13 mouse cellular contexts compared by ENCODE assay signal in the genomic region with DNA sequence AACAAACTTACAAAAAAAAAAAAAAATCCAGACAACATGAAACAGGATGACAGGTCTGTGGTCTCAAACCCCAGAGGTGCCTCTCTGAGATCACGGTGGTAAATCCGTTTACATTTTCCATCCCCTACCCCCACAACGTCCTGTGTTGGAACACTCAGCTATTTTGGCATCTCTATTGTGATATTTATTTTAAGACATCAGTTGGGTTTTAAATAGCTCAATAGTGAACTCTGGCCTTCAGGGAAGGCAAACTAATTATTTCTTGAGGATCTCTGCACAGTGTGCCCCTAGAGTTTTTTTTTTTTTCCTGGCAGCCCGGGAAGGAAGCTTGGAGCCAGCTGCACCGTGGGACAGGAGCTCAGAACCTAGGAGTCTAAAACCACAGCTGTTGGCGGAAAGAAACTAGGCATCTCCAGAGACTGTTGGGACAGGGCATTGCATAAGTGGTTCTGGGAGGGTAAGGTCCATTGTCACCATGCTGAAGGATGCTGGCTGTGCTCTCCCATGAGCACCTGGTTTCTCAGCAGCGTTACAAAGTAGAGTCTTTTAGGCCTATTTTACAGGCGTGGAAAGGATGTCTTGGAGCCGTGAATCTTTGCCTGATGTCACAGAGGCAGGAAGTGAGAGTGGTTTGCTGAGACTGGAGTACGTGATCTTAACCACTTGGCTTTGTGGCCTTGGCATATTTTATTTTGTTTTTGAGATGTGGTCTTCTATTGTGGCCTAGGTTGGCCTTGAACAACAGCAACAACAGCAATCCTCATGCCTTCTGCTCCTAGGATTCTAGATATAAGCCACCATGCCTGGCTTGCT.
DNase-seq lines count a peak whose midpoint lies in the region; ATAC-seq lines count a peak whose summit lies in the region.
"Had no signal": no experiment of that assay in that cellular context is flagged by ENCODE, and none has a peak within 500 bp of the region (broad histone marks: within the 10 kb centered on the region; RNA-seq: fewer than 3 reads in every experiment).

No protein-coding gene starts in this region.

- ATAC-seq in kidney, embryonic 14.5 days (ENCODE audit: low FRiP score, low TSS enrichment), result no peak
- ATAC-seq in forebrain, embryonic 12.5 days (ENCODE audit: low FRiP score), result no peak

- H3K4me1 ChIP-seq in kidney, embryonic 14.5 days (ENCODE audit: control insufficient read depth, insufficient read depth, low read length), result no peaks in the 10 kb centered on the region
- no peaks in the 10 kb centered on the region; the same call in 1 of the 2 replicates for H3K4me1 ChIP-seq in forebrain, embryonic 12.5 days
- H3K4me1 ChIP-seq: liver, embryonic 15.5 days had no signal

- no peak overlapping the region for H3K27ac ChIP-seq in kidney, embryonic 14.5 days (ENCODE audit: low read depth, low read length)
- no peak overlapping the region for H3K27ac ChIP-seq in forebrain, embryonic 12.5 days
- H3K27ac ChIP-seq: embryonic facial prominence, embryonic 13.5 days; layer of hippocampus, adult 2 months; liver, embryonic 15.5 days had no signal

- DNase-seq in kidney, adult 11 months, result peak; percentile 48
- peak; percentile 6 to 32 for DNase-seq in adrenal gland, postnatal 36 days
- peak; percentile 44 for DNase-seq in induced T-regulatory cell, adult 2 months (ENCODE audit: low read depth)
- peak; percentile 43 for DNase-seq in naive thymus-derived CD4-positive, alpha-beta T cell, adult 2 months (ENCODE audit: low read depth)
- no peak for DNase-seq in spleen, postnatal 14 days (ENCODE audit: low spot score in 2 of 2)
- DNase-seq in frontal cortex, postnatal 25 days (ENCODE audit: low spot score in 2 of 2), result no peak
- DNase-seq: cerebellum, adult 9-10 months had no signal

- no peaks in the 10 kb centered on the region for H3K36me3 ChIP-seq in kidney, embryonic 14.5 days (ENCODE audit: control insufficient read depth, insufficient read depth, low read length)
- H3K36me3 ChIP-seq in forebrain, embryonic 12.5 days (replicated peaks), result no peaks in the 10 kb centered on the region
- H3K36me3 ChIP-seq: embryonic facial prominence, embryonic 13.5 days; liver, embryonic 15.5 days had no signal

- no peaks in the 10 kb centered on the region for H3K9me3 ChIP-seq in kidney, embryonic 14.5 days (ENCODE audit: control insufficient read depth, low read length)
- no peaks in the 10 kb centered on the region for H3K9me3 ChIP-seq in forebrain, embryonic 12.5 days
- H3K9me3 ChIP-seq: embryonic facial prominence, embryonic 13.5 days; liver, embryonic 15.5 days had no signal

- no peak overlapping the region for H3K4me2 ChIP-seq in kidney, embryonic 14.5 days (replicated peaks; ENCODE audit: low read depth, low read length)
- H3K4me2 ChIP-seq in forebrain, embryonic 12.5 days, result no peak overlapping the region
- H3K4me2 ChIP-seq: embryonic facial prominence, embryonic 13.5 days; liver, embryonic 15.5 days had no signal

- no peaks in the 10 kb centered on the region for H3K27me3 ChIP-seq in kidney, embryonic 14.5 days (ENCODE audit: control insufficient read depth, insufficient read depth, low read length)
- no peaks in the 10 kb centered on the region for H3K27me3 ChIP-seq in forebrain, embryonic 12.5 days
- H3K27me3 ChIP-seq: embryonic facial prominence, embryonic 13.5 days; liver, embryonic 15.5 days had no signal

- H3K4me3 ChIP-seq in kidney, embryonic 14.5 days (ENCODE audit: low read length), result no peak overlapping the region
- H3K4me3 ChIP-seq in forebrain, embryonic 12.5 days (replicated peaks), result no peak overlapping the region
- H3K4me3 ChIP-seq: embryonic facial prominence, embryonic 13.5 days; layer of hippocampus, adult 2 months; liver, embryonic 15.5 days; myocyte had no signal

- H3K9ac ChIP-seq in kidney, embryonic 14.5 days (ENCODE audit: low read depth, low read length), result no peak overlapping the region
- H3K9ac ChIP-seq in forebrain, embryonic 12.5 days, result no peak overlapping the region
- H3K9ac ChIP-seq: embryonic facial prominence, embryonic 13.5 days; liver, embryonic 15.5 days had no signal

- WGBS in kidney, embryonic 14.5 days, result 60% methylated on average over 10 of the region's 10 CpGs
- 77% methylated on average over 10 of the region's 10 CpGs for WGBS in forebrain, embryonic 12.5 days

Comparison
In these comparisons a context has a peak if more than half of its experiments do, and no peak if none do; other contexts are left out.
1. DNase-seq: peak in kidney, adult 11 months (single experiment), adrenal gland, postnatal 36 days (2 of 2), induced T-regulatory cell, adult 2 months (single experiment) and naive thymus-derived CD4-positive, alpha-beta T cell, adult 2 months (single experiment); none in spleen, postnatal 14 days (0 of 2) and frontal cortex, postnatal 25 days (0 of 2).